Mouse (Mus musculus) heart, embryonic 12.5 days (tissue): ENCODE data around the gene Eftud2. TPM values are rescaled to one million over a fixed set of nuclear protein-coding genes. Genes with fewer than 3 reads are reported as not detected.
A peak's percentile ranks its signal among the peaks of the same experiment; 100 is the strongest.

Source experiments
- ATAC-seq: fragments of 200-750 bp; cut with Nextera tagmentation; 2 replicates; pipeline ENCODE4 v1.8.0; 2017; ENCODE audit warnings: moderate TSS enrichment, moderate library complexity; ENCODE audit not compliant: insufficient number of reproducible peaks, low FRiP score
- H3K27ac ChIP-seq: fragments of 300-500 bp; sonication (generic); 2 replicates; pipeline ENCODE4 v1.5.1; 2016; ENCODE audit warnings: mild to moderate bottlenecking, moderate library complexity; ENCODE audit not compliant: poor library complexity, severe bottlenecking
- H3K27me3 ChIP-seq: fragments of 300-500 bp; sonication (generic); replicated peaks from 2 replicates; pipeline ENCODE4 v1.6.1; 2016; ENCODE audit warnings: mild to moderate bottlenecking, moderate library complexity
- H3K36me3 ChIP-seq: fragments of 300-500 bp; sonication (generic); 2 replicates; pipeline ENCODE4 v1.6.1; 2016; ENCODE audit warnings: mild to moderate bottlenecking, moderate library complexity
- H3K4me1 ChIP-seq: fragments of 300-500 bp; sonication (generic); replicated peaks from 2 replicates; pipeline ENCODE4 v1.6.1; 2016; ENCODE audit warnings: mild to moderate bottlenecking
- H3K4me2 ChIP-seq: fragments of 300-500 bp; sonication (generic); 2 replicates; pipeline ENCODE4 v1.6.1; 2016; ENCODE audit warnings: mild to moderate bottlenecking, moderate library complexity
- H3K4me3 ChIP-seq: fragments of 300-500 bp; sonication (generic); 2 replicates; pipeline ENCODE4 v1.5.1; 2016; ENCODE audit warnings: mild to moderate bottlenecking
- H3K9ac ChIP-seq: fragments of 300-500 bp; sonication (generic); 2 replicates; pipeline ENCODE4 v1.6.1; 2016; ENCODE audit warnings: mild to moderate bottlenecking, moderate library complexity
- H3K9me3 ChIP-seq: fragments of 300-500 bp; sonication (generic); replicated peaks from 2 replicates; pipeline ENCODE4 v1.6.1; 2016; ENCODE audit warnings: mild to moderate bottlenecking, moderate library complexity
- WGBS: fragments of 180-500 bp; shearing (Covaris S2); methylation state at CpG from one replicate; pipeline ENCODE4 v1.1.7; 2016; 5-methylcytosine and 5-hydroxymethylcytosine counted together
- polyA plus RNA-seq: library from polyadenylated mRNA; unstranded; fragments of >200 nt; fragmentation: Nextera tagmentation; extraction: Ambion mirVana; gene quantifications from 2 replicates; pipeline ENCODE4 v1.2.1, GENCODE M21; 2016

Eftud2 gene
- polyA plus RNA-seq, 1 experiment from 2014 or later, result 145 TPM

GRCm38 (mm10) chr11:102898408-102898807 is 17.6 kb upstream of the Eftud2 start:
- Histone ChIP-seq H3K4me2 (no peak overlapping the region), H3K27ac (no peak overlapping the region), H3K27me3 (peaks cover 53% of the 10 kb centered on the region), H3K9me3 (no peaks in the 10 kb centered on the region), H3K4me3 (no peak overlapping the region), H3K9ac (no peak overlapping the region), H3K4me1 (no peaks in the 10 kb centered on the region; the same call in 1 of the 2 replicates), H3K36me3 (no peaks in the 10 kb centered on the region)
- WGBS, result 72% methylated on average over 9 of the region's 9 CpGs
- no peak for ATAC-seq

GRCm38 (mm10) chr11:102896641-102897040 is 15.9 kb upstream of the Eftud2 start:
- 66% methylated on average over 20 of the region's 20 CpGs for WGBS
- H3K27ac ChIP-seq, result no peak overlapping the region
- no peaks in the 10 kb centered on the region; the same call in 1 of the 2 replicates for H3K4me1 ChIP-seq
- H3K27me3 ChIP-seq, result peaks cover 59% of the 10 kb centered on the region
- H3K36me3 ChIP-seq, result no peaks in the 10 kb centered on the region
- ATAC-seq, result no peak
- no peak overlapping the region for H3K4me3 ChIP-seq
- no peak overlapping the region for H3K4me2 ChIP-seq
- H3K9me3 ChIP-seq, result no peaks in the 10 kb centered on the region
- H3K9ac ChIP-seq, result no peak overlapping the region

- Histone ChIP-seq H3K36me3 (no peaks in the 10 kb centered on the region), H3K4me3 (no peak overlapping the region), H3K9me3 (no peaks in the 10 kb centered on the region), H3K27ac (no peak overlapping the region), H3K27me3 (peaks cover 67% of the 10 kb centered on the region), H3K9ac (no peak overlapping the region), H3K4me1 (no peaks in the 10 kb centered on the region; the same call in 1 of the 2 replicates), H3K4me2 (0 out of 2 replicates have a peak overlapping the region, but pooled peaks have one; percentile 7)
- WGBS, result 48% methylated on average over 9 of the region's 9 CpGs
- peak; percentile 75 for ATAC-seq
Measured at GRCm38 (mm10) chr11:102895779-102896178, 15.0 kb upstream of the Eftud2 start.

DNA sequence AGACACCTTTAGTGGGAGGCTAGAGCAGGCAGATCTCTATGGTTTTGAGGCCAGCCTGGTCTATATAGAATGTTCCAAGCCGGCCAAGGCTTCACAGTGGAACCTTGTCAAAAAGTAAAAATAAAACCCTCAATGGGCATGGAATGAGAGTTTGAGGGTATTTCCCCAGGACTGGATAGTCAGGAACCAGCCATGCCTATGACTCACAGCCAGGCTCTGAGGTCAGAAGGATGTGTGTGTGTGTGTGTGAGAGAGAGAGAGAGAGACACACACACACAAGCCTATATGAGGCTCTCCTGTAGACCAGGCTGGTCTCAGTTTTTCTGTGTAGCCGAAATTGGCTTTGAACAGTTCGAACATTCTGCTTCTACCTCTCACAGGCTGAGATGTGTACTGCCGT is 13.9 kb upstream of the Eftud2 start:
- no peaks in the 10 kb centered on the region for H3K36me3 ChIP-seq
- ATAC-seq, result no peak
- WGBS, result 87% methylated on average over 4 of the region's 4 CpGs
- H3K4me1 ChIP-seq, result no peaks in the 10 kb centered on the region; the same call in 1 of the 2 replicates
- no peaks in the 10 kb centered on the region for H3K9me3 ChIP-seq
- H3K4me2 ChIP-seq, result no peak overlapping the region
- no peak overlapping the region for H3K27ac ChIP-seq
- peaks cover 72% of the 10 kb centered on the region for H3K27me3 ChIP-seq
- H3K4me3 ChIP-seq, result no peak overlapping the region
- H3K9ac ChIP-seq, result no peak overlapping the region

- Histone ChIP-seq H3K4me3 (peak overlapping the region; percentile 44), H3K9me3 (no peaks in the 10 kb centered on the region), H3K4me1 (no peaks in the 10 kb centered on the region; the same call in 1 of the 2 replicates), H3K4me2 (peak overlapping the region; percentile 72), H3K27ac (no peak overlapping the region), H3K36me3 (no peaks in the 10 kb centered on the region), H3K27me3 (peaks cover 73% of the 10 kb centered on the region), H3K9ac (peak overlapping the region; percentile 63)
- 3% methylated on average over 43 of the region's 43 CpGs for WGBS
- peak; percentile 68 for ATAC-seq
Measured at GRCm38 (mm10) chr11:102893015-102893651, 12.3 kb upstream of the Eftud2 start.

- Histone ChIP-seq H3K4me1 (peaks cover 4% of the 10 kb centered on the region; the same call in 1 of the 2 replicates), H3K27me3 (peaks cover 68% of the 10 kb centered on the region), H3K4me3 (no peak overlapping the region), H3K4me2 (no peak overlapping the region), H3K9ac (no peak overlapping the region), H3K27ac (no peak overlapping the region), H3K9me3 (no peaks in the 10 kb centered on the region), H3K36me3 (no peaks in the 10 kb centered on the region)
- ATAC-seq, result no peak
- WGBS, result 68% methylated on average over 5 of the region's 5 CpGs
Measured at GRCm38 (mm10) chr11:102890096-102890495, 9.3 kb upstream of the Eftud2 start.

- Histone ChIP-seq H3K9ac (no peak overlapping the region), H3K4me2 (no peak overlapping the region), H3K27ac (no peak overlapping the region), H3K36me3 (no peaks in the 10 kb centered on the region), H3K4me3 (no peak overlapping the region), H3K9me3 (no peaks in the 10 kb centered on the region), H3K4me1 (peaks cover 17% of the 10 kb centered on the region), H3K27me3 (peaks cover 55% of the 10 kb centered on the region)
- ATAC-seq, result no peak
- 56% methylated on average over 3 of the region's 3 CpGs for WGBS
Measured at GRCm38 (mm10) chr11:102888135-102888534, 7.3 kb upstream of the Eftud2 start.

DNA sequence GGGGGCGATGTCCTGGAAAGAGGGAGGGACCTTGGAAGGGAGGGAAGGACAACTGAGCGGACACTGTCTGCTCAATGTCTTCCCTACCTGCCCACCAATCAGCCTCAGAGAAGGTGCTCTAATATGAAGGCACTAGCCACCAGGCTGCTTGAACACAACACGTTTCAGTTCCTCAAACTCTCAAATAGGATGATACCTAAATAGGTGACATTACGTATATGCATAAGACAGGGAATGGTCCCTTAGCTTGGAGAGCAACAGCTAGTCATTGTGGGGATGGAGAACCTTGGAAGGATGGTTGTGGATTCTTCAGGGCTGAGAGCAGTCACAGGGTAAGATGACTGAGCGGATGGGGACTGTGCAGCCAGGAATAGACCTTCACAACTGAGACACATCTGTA is 6.6 kb upstream of the Eftud2 start:
- Histone ChIP-seq H3K9ac (no peak overlapping the region), H3K4me2 (no peak overlapping the region), H3K27me3 (peaks cover 58% of the 10 kb centered on the region), H3K4me1 (peaks cover 17% of the 10 kb centered on the region), H3K36me3 (no peaks in the 10 kb centered on the region), H3K27ac (no peak overlapping the region), H3K4me3 (no peak overlapping the region), H3K9me3 (no peaks in the 10 kb centered on the region)
- 78% methylated on average over 5 of the region's 5 CpGs for WGBS
- ATAC-seq, result no peak

- Histone ChIP-seq H3K9me3 (no peaks in the 10 kb centered on the region), H3K4me1 (peaks cover 28% of the 10 kb centered on the region), H3K27ac (no peak within 1 kb of the TSS), H3K4me3 (no peak within 1 kb of the TSS), H3K9ac (no peak within 1 kb of the TSS), H3K36me3 (no peaks in the 10 kb centered on the region), H3K4me2 (peak within 1 kb of the TSS; percentile 9; the same call in 1 of the 2 replicates), H3K27me3 (peaks cover 39% of the 10 kb centered on the region)
- WGBS, result 49% methylated on average over 10 of the region's 10 CpGs
- no peak for ATAC-seq
Measured at GRCm38 (mm10) chr11:102884616-102885219, 3.9 kb upstream of the Eftud2 start, which contains the start of gene Fam187a. TSS of gene Fam187a (plus strand) at chr11:102885169.

DNA sequence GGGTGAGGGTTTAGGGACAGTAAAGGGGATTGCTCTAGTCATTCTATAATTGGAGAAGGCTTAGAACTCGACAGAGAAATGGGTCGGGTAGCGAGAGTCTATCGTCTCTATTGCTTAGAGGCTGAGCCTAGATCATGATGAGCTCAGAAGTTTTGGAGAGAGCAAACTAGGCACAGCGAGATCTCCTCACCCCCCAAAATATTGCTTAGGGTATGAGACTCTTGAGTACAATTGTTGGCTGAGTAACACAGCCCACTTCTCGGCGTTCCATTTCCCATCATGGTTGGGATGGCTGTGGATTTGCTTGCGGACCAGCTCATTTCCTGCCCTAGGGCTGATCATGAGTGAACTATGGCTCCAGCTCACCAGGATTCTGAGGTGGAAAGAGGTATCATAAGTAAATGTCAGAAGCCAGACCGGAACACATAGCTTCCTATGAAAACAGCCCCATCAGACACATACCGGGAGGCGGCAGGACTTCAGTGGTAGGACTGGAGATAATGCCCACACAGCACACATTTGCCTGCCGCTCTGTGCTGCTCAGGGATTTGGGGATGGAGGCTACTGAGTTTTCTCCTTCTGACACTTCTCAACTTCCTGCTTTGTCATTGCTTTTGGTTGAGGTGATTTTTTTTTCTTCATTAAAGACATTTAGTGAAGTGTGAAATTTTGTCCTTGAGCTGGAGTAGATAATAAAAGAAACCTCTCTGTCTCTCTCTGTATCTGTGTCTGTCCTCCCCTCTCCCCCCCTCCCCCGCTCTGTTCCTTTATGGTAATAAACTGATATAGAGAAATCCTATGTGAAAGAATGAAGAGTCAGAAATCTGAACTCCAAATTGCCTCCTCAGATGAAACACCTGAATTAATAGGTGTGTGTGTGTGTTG is 771 bp upstream of the Eftud2 start:
- Histone ChIP-seq H3K36me3 (peaks cover 12% of the 10 kb centered on the region), H3K4me3 (peak overlapping the region; percentile 89), H3K4me2 (peak overlapping the region; percentile 87), H3K27me3 (peaks cover 20% of the 10 kb centered on the region), H3K9me3 (no peaks in the 10 kb centered on the region), H3K9ac (peak overlapping the region; percentile 87), H3K27ac (no peak overlapping the region), H3K4me1 (peaks cover 34% of the 10 kb centered on the region)
- 9% methylated on average over 13 of the region's 13 CpGs for WGBS
- peak; percentile 43; the same call in 1 of the 2 replicates for ATAC-seq

GRCm38 (mm10) chr11:102879558-102879957 is 1.2 kb downstream of the Eftud2 start:
- Histone ChIP-seq H3K4me3 (no peak overlapping the region), H3K27ac (no peak overlapping the region), H3K27me3 (peaks cover 14% of the 10 kb centered on the region), H3K4me2 (peak overlapping the region; percentile 87; the same call in 1 of the 2 replicates), H3K9me3 (no peaks in the 10 kb centered on the region), H3K9ac (no peak overlapping the region), H3K4me1 (peaks cover 25% of the 10 kb centered on the region), H3K36me3 (peaks cover 29% of the 10 kb centered on the region)
- 77% methylated on average over 2 of the region's 2 CpGs for whole genome bisulfite sequencing
- ATAC-seq, result no peak
